8 mouse cellular contexts compared by ENCODE assay signal in genomic region chr9:43972290-43972689, GRCm38 (mm10).
DNase-seq lines count a peak whose midpoint lies in the region; ATAC-seq lines count a peak whose summit lies in the region.

No protein-coding gene starts in this region.

- no peaks in the 10 kb centered on the region for H3K27me3 ChIP-seq in embryonic facial prominence, embryonic 14.5 days (replicated peaks; ENCODE audit: control insufficient read depth, insufficient read depth, low read length)
- no peaks in the 10 kb centered on the region for H3K27me3 ChIP-seq in splenic B cell, adult 2 months (ENCODE audit: control insufficient read depth, insufficient read depth, low read length, poor library complexity, severe bottlenecking)

- WGBS in embryonic facial prominence, embryonic 14.5 days = 12% methylated on average over 3 of the region's 3 CpGs
- WGBS in large intestine, adult 2 months = 10% methylated on average over 3 of the region's 3 CpGs

- H3K4me3 ChIP-seq in embryonic facial prominence, embryonic 14.5 days (ENCODE audit: low read depth, low read length) = no peak overlapping the region

- H3K4me2 ChIP-seq in embryonic facial prominence, embryonic 14.5 days (ENCODE audit: low read depth, low read length) = no peak overlapping the region

- H3K4me1 ChIP-seq in embryonic facial prominence, embryonic 14.5 days (ENCODE audit: control insufficient read depth, insufficient read depth, low read length) = no peaks in the 10 kb centered on the region

- DNase-seq in frontal cortex, postnatal 14 days (ENCODE audit: low spot score in 2 of 2) = peak; percentile 55 to 70
- peak; percentile 67 for DNase-seq in B cell, adult 2 months
- DNase-seq in adrenal gland, postnatal 36 days = peak; percentile 52 to 59
- peak; percentile 41 for DNase-seq in embryonic facial prominence, embryonic 14.5 days (ENCODE audit: low spot score)
- peak; percentile 38 for DNase-seq in large intestine, adult 2 months (ENCODE audit: low read depth, low spot score)
- DNase-seq in lung, postnatal 10 days = peak; percentile 73
- DNase-seq in splenic B cell, adult 2 months (ENCODE audit: low read depth, low spot score) = peak; percentile 72

- no peak overlapping the region for H3K27ac ChIP-seq in embryonic facial prominence, embryonic 14.5 days (replicated peaks; ENCODE audit: low read depth, low read length)

- H3K9ac ChIP-seq in embryonic facial prominence, embryonic 14.5 days (ENCODE audit: low read depth, low read length) = no peak overlapping the region

- H3K9me3 ChIP-seq in embryonic facial prominence, embryonic 14.5 days (ENCODE audit: control insufficient read depth, low read length) = no peaks in the 10 kb centered on the region

- ATAC-seq in frontal cortex, adult (ENCODE audit: low TSS enrichment) = no peak
- no peak for ATAC-seq in embryonic facial prominence, embryonic 14.5 days (ENCODE audit: low read depth)

- no peaks in the 10 kb centered on the region for H3K36me3 ChIP-seq in embryonic facial prominence, embryonic 14.5 days (ENCODE audit: control insufficient read depth, insufficient read depth, low read length)
- no peaks in the 10 kb centered on the region for H3K36me3 ChIP-seq in splenic B cell, adult 2 months (ENCODE audit: control insufficient read depth, insufficient read depth, low read length, poor library complexity, severe bottlenecking)
